Mouse (Mus musculus) megakaryocyte, embryonic 14.5 days (primary cell): ENCODE results near the gene Mcu.

Experiments
- FLI1 ChIP-seq: IDR thresholded peaks from 2 replicates; pipeline ENCODE4 v1.6.1; 2012; ENCODE audit warnings: low read length, inconsistent platforms, mixed read lengths
- GATA1 ChIP-seq: IDR thresholded peaks from 3 replicates; pipeline ENCODE4 v1.6.1; 2012; ENCODE audit warnings: mixed read lengths, low read length, inconsistent platforms, borderline replicate concordance

GRCm38 (mm10) chr10:59459767-59460166 lies 156.7 kb downstream of the Mcu start:
- no peak for TF ChIP-seq GATA1
- no peak for TF ChIP-seq FLI1
